In the genomic region with DNA sequence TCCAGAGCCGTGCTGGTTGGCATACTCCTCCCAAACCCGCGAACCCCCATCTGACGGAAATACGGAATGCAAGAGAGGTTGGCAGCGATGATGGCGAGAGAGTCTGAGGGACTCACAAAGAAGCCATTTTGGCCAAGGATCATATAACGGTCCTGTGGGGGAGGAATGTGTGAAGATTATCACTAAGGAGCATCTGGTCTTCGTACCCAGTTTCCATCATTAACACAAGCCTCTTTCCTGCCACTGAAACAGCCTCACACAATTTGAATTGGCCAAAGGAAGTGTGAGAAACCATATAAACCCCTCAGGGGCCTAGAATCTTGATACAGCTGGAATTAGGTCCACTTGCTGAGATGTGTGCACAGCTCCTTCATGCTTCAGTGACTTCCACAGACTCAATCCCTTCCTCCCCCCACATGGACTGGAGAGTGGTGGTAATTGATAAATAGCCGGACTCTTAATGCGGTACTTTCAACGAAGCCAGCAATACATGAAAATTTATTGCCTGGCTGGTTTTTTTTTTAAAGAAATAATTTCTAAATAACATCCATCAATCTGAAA, we compare ENCODE assay signal across 18 mouse cellular contexts. TPM values are rescaled to one million over a fixed set of nuclear protein-coding genes. Genes with fewer than 3 reads are reported as not detected.
DNase-seq lines count a peak whose midpoint lies in the region; ATAC-seq lines count a peak whose summit lies in the region.
"Had no signal": no experiment of that assay in that cellular context is flagged by ENCODE, and none has a peak within 500 bp of the region (broad histone marks: within the 10 kb centered on the region; RNA-seq: fewer than 3 reads in every experiment).

No protein-coding gene starts in this region.

- 0 out of 2 replicates have a peak overlapping the region, but pooled peaks have one; percentile 13 for H3K27ac ChIP-seq in forebrain, embryonic 11.5 days (ENCODE audit: low read depth, low read length)
- H3K27ac ChIP-seq in forebrain, embryonic 10.5 days, result no peak overlapping the region
- H3K27ac ChIP-seq in kidney, embryonic 15.5 days, result no peak overlapping the region
- H3K27ac ChIP-seq: heart, embryonic 15.5 days; liver, embryonic 14.5 days; midbrain, embryonic 13.5 days had no signal

- DNase-seq in forebrain, embryonic 11.5 days (ENCODE audit: low spot score), result no peak
- DNase-seq in forebrain, embryonic 10.5 days (ENCODE audit: extremely low spot score, low spot score), result no peak
- no peak for DNase-seq in kidney, postnatal 10 days
- peak; percentile 63 for DNase-seq in NIH3T3 (ENCODE audit: low read depth)
- DNase-seq in embryo, embryonic 11 days, result peak; percentile 29
- no peak for DNase-seq in thymus, postnatal 36 days
- DNase-seq in layer of hippocampus, postnatal 14 days (ENCODE audit: low spot score in 2 of 2), result no peak
- DNase-seq: B cell, adult 2 months; cerebellum, adult 8-10 months; gastrocnemius, postnatal 14 days; heart, postnatal 4 days; kidney, adult 8-10 months; layer of hippocampus, postnatal 36 days; thymus, postnatal 25 days had no signal

- no peak overlapping the region for H3K9ac ChIP-seq in forebrain, embryonic 11.5 days (ENCODE audit: low read length)
- H3K9ac ChIP-seq in kidney, embryonic 15.5 days, result no peak overlapping the region
- H3K9ac ChIP-seq: heart, embryonic 15.5 days; liver, embryonic 14.5 days; midbrain, embryonic 13.5 days had no signal

- H3K4me3 ChIP-seq in forebrain, embryonic 11.5 days (ENCODE audit: low read depth, low read length), result no peak overlapping the region
- H3K4me3 ChIP-seq in forebrain, embryonic 10.5 days, result no peak overlapping the region
- H3K4me3 ChIP-seq in kidney, embryonic 15.5 days (replicated peaks), result no peak overlapping the region
- H3K4me3 ChIP-seq: heart, embryonic 15.5 days; midbrain, embryonic 13.5 days had no signal

- H3K9me3 ChIP-seq in forebrain, embryonic 11.5 days (ENCODE audit: control insufficient read depth, low read length), result no peaks in the 10 kb centered on the region
- no peaks in the 10 kb centered on the region for H3K9me3 ChIP-seq in forebrain, embryonic 10.5 days
- H3K9me3 ChIP-seq in kidney, embryonic 15.5 days (replicated peaks), result no peaks in the 10 kb centered on the region
- H3K9me3 ChIP-seq: heart, embryonic 15.5 days; midbrain, embryonic 13.5 days had no signal

- H3K27me3 ChIP-seq in forebrain, embryonic 11.5 days (ENCODE audit: control insufficient read depth, insufficient read depth, low read length), result no peaks in the 10 kb centered on the region
- peaks cover 44% of the 10 kb centered on the region for H3K27me3 ChIP-seq in forebrain, embryonic 10.5 days (ENCODE audit: poor library complexity, severe bottlenecking)
- no peaks in the 10 kb centered on the region for H3K27me3 ChIP-seq in kidney, embryonic 15.5 days
- H3K27me3 ChIP-seq: heart, embryonic 15.5 days had no signal

- WGBS in forebrain, embryonic 11.5 days, result 81% methylated on average over 12 of the region's 12 CpGs
- 86% methylated on average over 12 of the region's 12 CpGs for WGBS in forebrain, embryonic 10.5 days
- WGBS in kidney, embryonic 15.5 days, result 44% methylated on average over 12 of the region's 12 CpGs

- no peaks in the 10 kb centered on the region for H3K36me3 ChIP-seq in forebrain, embryonic 11.5 days (ENCODE audit: control insufficient read depth, insufficient read depth, low read length)
- H3K36me3 ChIP-seq in forebrain, embryonic 10.5 days (replicated peaks), result no peaks in the 10 kb centered on the region
- no peaks in the 10 kb centered on the region for H3K36me3 ChIP-seq in kidney, embryonic 15.5 days
- H3K36me3 ChIP-seq: midbrain, embryonic 13.5 days had no signal

- ATAC-seq in forebrain, embryonic 11.5 days (replicated peaks; ENCODE audit: low FRiP score), result no peak
- ATAC-seq in kidney, embryonic 15.5 days (replicated peaks; ENCODE audit: low FRiP score), result 0 out of 2 replicates have a peak, but pooled peaks have one; percentile 56
- ATAC-seq: midbrain, embryonic 13.5 days had no signal

- no peak overlapping the region for H3K4me2 ChIP-seq in forebrain, embryonic 11.5 days (ENCODE audit: low read depth, low read length, severe bottlenecking)
- peak overlapping the region; percentile 42 for H3K4me2 ChIP-seq in kidney, embryonic 15.5 days
- H3K4me2 ChIP-seq: heart, embryonic 15.5 days; midbrain, embryonic 13.5 days had no signal

- peaks cover 2% of the 10 kb centered on the region; the same call in 1 of the 2 replicates for H3K4me1 ChIP-seq in forebrain, embryonic 11.5 days (replicated peaks; ENCODE audit: control insufficient read depth, insufficient read depth, low read length)
- peaks cover 38% of the 10 kb centered on the region for H3K4me1 ChIP-seq in forebrain, embryonic 10.5 days
- H3K4me1 ChIP-seq in kidney, embryonic 15.5 days, result peaks cover 16% of the 10 kb centered on the region

RNA-seq across cellular contexts. Expression of a gene that starts 45.9 kb away (rescaled TPM):
- 0.11 and 0.35 TPM in 2 replicates for polyA plus RNA-seq in forebrain, embryonic 11.5 days (2014; fragmentation: Nextera tagmentation; extraction: Ambion mirVana)
- polyA plus RNA-seq in forebrain, embryonic 10.5 days (2016; fragmentation: Nextera tagmentation; extraction: Ambion mirVana), result 0.11 and 0.28 TPM in 2 replicates
- 2.0 and 2.8 TPM in 2 replicates for polyA plus RNA-seq in kidney, embryonic 15.5 days (2015; fragmentation: Nextera tagmentation; extraction: Ambion mirVana)
- 1 to 10 TPM; 3.1 to 3.8 TPM for total RNA-seq in layer of hippocampus, postnatal 14 days (2021)

RNA-seq across cellular contexts. Expression of a gene that starts 59.7 kb away (rescaled TPM):
- 243 and 249 TPM in 2 replicates for polyA plus RNA-seq in forebrain, embryonic 11.5 days (2014; fragmentation: Nextera tagmentation; extraction: Ambion mirVana)
- polyA plus RNA-seq in forebrain, embryonic 10.5 days (2016; fragmentation: Nextera tagmentation; extraction: Ambion mirVana), result 313 and 336 TPM in 2 replicates
- 279 and 310 TPM in 2 replicates for polyA plus RNA-seq in kidney, embryonic 15.5 days (2015; fragmentation: Nextera tagmentation; extraction: Ambion mirVana)
- total RNA-seq in layer of hippocampus, postnatal 14 days (2021), result 100 to 1,000 TPM; 224 to 237 TPM

Comparison
In these comparisons a context has a peak if more than half of its experiments do, and no peak if none do; other contexts are left out.
1. DNase-seq: peak in NIH3T3 (single experiment) and embryo, embryonic 11 days (single experiment); none in forebrain, embryonic 11.5 days (single experiment), forebrain, embryonic 10.5 days (single experiment), kidney, postnatal 10 days (single experiment), thymus, postnatal 36 days (0 of 2) and layer of hippocampus, postnatal 14 days (0 of 2).